Mouse (Mus musculus) frontal cortex, adult 2 months (tissue): ENCODE data around the gene Ccdc171. TPM values are rescaled to one million over a fixed set of nuclear protein-coding genes. Genes with fewer than 3 reads are reported as not detected.
"Not testable (repeated sequence)": the region's sequence is repeated elsewhere in the genome, so short reads cannot be mapped to it uniquely, and the experiment has no call there.

Source experiments
- DNase-seq, 2 experiments: peaks; one replicate each; pipeline ENCODE4 v3.0.0; 2022; ENCODE audit warnings: low spot score in 1 of 2; ENCODE audit errors: extremely low spot score in 1 of 2
- polyA plus RNA-seq: library from polyadenylated mRNA; depleted of rRNA; stranded (reverse); fragments of >200 nt; gene quantifications from 2 replicates; pipeline ENCODE4 v1.2.3, GENCODE M21; 2012; rRNA removed

Gene Ccdc171
- polyA plus RNA-seq = 3.9 and 4.2 TPM in 2 replicates

DNA sequence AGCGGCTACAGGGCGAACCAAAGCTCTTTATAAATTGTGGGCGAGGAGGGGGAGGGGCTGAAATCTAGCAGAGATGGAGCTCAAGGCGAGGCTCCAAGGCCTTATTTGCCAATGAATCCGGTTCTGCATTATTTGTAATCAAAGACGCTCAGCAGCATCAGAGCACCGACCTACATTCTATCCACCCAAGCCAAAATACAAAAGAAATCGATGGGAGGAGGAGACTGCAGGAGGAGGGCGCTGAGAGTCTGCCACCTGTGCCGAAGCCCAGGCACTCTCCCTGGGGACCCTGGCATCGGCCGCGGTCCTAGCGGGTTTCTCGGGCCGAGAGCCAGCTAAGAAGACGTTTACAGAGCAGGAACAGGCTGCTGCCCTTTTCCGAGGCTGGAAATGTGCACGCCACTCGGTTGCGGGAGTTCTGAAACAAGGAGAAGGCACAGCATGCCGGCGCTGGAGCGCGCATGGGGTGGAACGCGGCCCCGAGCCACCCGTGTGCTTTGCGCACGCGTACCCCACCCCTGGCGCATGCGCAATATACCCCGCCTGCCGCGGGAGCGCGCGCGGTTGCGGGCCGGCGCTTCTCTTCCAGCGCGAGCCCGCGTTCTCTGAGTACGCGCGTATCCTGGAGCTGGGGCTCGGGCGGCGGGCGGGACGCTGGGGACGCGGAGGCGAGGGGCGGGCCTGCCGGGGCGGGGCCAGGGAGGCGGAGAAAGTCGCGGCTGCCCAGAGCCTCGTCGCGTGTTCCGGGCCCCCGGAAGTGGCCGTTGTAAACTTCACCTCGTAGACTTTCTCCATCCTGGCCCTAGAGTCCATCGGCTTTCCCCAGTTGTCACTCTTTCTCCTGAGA lies at the start of gene Ccdc171:
Gene Ccdc171 (plus strand): TSS at position 703 of the 847 bp plus-strand sequence.
- DNase-seq = peak; percentile 82 to 93

DNA sequence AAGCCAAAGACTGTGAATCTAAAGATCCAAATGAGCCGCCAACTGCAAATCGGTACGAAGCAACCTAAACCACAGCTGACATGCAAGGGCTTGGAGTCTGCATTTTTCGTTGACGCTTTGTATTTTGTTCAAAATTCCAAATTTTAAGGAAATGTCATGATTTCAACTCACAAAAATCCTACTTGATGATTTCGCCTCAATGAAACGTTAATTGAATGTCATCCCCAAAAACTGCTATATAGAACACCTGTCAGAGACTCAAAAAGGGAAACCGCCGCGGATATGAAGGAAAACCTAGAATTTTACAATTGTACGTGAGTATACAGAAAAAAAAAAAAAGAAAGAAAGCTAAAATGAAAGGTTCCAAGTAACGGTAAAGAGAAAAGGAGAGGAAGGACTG lies 40.1 kb upstream of the Ccdc171 start:
- no peak for DNase-seq

DNA sequence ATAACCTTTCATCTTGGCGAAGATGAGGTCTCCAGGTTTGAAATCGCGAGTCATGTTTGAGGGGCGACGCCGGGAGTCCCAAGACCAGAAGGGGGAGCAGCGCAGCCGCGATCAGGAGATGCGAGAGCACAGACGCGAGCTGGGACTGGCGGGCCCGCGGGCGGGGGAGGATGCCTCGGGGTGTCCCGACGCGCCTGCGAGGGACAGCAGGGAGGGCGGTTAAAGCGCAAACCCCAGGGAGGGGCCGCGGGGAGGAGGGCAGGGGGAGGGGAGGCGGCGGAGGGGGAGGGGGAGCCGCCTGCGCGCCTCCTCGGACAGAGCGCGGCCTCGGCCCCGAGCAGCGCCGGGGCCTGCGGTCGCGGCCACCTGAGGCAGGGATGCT lies 39.6 kb upstream of the Ccdc171 start:
- peak; percentile 69 to 88 for DNase-seq

DNA sequence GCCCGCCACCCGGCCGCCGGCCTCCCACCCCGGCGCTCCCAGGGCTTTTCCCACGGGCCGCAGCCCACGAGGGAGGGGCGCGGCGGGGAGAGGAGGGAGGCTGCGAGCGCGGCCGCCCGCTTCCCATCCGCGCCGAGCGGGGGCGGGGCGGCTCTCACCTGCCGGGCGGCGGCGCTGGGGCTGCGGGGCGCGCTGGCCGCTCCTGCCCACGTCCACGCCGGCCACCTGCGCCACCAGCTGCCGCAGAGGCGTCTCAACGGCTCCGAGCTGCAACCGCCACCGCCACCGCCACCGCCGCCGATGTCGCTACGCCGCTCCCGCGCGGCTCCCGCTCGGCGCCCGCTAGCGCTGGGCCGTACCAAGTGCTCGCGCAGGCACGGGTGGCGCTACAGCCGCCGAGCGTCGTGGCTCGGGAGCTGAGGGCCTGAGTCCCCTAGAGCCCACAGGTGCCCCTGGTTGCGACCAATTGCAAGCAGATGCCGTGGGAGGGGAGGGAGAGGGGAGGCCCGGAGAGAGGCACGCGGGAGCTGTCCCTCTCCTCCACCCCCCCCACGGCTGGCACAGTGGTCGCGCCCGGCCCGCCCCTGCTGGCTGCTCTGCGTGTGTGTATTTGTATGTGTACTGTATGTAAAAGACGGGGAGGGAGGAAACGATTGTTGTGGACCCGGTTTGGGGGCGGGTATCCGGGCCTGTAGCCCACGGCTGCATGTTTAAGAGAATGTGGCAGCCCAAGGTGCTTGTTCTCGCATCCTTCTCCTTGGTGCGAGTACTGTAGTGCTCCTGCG lies 39.0 kb upstream of the Ccdc171 start, which contains the start of gene Psip1:
Gene Psip1 (minus strand): TSS at position 343 of the 785 bp plus-strand sequence.
- DNase-seq = peak; percentile 79 to 91

DNA sequence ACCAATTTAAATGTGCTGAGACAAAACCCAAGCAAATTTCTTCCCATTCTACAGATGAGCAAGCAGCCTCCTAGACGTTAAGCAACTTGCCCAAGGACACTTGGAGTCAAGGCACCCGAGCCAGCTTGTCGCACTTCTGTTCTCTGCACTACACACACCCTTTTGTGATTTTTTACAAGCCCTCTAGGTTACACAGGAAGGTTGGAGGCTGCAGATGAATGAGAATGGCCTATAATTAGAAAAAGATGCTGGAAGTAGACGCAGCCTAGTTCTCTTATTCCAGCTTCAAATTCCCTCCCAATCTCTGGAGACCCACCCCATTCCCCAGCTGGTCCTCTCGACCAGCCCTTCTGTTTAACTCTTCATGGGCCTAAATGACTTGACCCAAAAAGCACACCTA lies 36.2 kb upstream of the Ccdc171 start:
- DNase-seq = no peak

DNA sequence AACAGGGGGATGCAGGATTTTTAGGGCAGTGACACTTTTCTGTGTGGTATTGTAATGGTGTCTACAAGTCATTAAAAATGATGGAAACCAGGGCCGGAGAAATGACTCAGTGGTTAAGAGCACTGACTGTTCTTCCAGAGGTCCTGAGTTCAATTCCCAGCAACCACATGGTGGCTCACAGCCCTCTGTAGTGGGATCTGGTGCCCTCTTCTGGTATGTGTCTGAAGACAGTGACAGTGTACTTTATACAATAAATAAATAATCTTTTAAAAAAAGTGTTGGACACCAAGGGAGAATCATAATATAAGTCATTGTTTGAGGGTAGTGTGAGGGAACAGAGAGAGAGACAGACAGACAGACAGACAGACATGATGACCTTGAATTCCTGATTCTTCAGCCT lies 32.2 kb upstream of the Ccdc171 start:
- DNase-seq = no peak

DNA sequence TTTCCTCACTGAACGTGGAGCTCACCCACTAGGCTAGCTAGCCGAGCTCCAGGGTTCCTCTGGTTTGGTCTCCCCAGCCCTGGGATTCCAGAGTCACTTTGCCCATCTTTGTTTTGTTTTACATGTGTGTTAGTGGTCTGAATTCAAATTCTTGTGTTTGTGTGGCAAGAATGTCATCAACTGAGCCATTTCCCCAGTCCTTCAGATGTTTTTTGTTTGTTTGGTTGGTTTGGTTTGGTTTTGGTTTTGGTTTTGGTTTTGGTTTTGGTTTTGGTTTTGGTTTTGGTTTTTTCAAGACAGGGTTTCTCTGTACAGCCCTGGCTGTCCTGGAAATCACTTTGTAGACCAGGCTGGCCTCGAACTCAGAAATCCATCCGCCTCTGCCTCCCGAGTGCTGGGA lies 28.3 kb upstream of the Ccdc171 start:
- DNase-seq = not testable (repeated sequence)

DNA sequence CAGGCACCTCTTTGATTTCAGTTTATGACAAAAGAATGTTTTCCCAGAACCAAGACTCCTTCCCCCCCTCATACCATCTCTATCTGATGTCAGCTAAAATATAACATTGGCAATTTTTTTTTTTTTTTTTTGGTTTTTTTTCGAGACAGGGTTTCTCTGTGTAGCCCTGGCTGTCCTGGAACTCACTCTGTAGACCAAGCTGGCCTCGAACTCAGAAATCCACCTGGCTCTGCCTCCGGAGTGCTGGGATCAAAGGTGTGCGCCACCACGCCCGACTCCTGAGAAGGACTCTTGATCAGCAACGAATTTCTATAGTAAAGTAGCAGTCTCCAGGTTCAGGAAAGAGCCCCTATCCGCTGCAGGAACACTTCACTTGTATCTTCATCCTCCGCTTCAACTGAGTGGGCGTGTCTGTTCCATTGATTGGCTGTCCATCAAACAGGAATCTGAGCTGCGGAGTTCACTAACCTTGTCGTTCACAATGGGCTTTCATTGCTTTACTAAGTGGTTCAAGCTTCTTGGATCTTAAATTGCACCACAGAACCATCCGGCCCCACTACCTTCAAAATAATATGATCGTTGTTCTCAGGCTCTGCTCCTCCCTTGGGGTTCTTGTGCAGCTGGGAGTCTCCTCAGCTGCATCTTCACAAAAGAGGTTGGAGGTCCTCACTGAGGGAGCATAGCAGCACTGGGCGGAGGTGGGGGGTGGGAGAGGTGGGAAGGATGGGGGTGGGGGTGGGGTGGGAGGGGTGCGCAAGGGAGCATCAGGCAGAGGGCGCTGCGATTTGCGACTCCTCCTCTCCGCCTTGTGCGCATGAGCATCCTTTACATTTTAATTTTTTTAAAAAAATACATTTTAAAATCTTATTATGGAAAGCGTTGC lies 24.9 kb upstream of the Ccdc171 start:
- DNase-seq = peak in 1 of 2 experiments; percentile 48

DNA sequence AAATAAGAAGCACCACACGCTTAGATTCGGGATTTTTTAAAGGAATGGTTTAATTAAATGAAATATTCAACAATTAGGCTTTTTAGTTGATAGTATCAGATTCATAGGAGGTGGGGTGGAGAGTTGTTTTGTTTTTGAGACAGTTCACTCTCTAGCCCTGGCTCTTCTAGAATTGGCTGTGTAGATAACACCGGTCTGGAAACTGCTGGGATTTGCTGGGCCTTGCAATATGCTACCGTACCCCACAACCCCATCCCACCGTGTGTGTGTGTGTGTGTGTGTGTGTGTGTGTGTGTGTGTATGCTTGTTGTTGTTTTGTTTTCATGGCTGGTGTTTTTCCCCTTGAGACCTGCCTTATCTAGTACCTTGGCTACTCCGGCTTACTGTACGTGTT lies 24.3 kb upstream of the Ccdc171 start:
- DNase-seq = no peak

DNA sequence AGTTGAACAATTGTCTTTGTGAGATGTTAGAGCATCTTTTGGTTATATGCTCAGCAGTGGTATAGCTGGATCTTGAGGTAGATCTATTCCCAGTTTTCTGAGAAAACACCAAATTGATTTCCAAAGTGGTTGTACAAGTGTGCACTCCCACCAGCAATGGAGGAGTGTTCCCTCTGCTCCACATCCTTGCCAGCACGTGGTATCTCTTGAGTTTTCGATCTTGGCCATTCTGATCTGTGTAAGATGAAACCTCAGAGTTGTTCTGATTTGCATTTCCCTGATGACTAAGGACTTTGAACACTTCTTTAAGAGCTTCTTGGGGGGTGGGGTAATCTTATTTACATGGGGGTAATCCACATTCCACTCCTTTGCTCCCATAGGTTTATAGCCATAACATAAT lies 15.7 kb upstream of the Ccdc171 start:
- DNase-seq = no peak

DNA sequence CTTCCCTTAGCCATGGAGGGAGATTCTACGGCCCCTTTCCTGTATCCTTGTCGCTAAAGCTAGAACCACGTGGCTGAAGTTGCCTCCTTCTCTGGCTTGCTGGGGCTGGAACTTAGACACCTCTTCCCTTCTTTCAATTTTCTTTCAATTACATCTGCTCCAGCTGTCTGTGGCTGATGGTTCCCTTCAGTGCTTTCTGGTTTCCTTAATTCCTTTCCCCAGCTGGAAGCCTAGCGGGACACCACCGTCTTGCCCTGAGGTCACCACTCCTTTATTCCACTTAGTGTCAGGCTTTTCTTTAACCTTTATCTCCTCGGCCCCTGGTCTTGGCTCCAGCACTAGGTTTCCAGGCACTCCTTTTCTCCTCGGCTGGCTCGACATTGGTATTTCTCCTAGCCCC lies 14.3 kb upstream of the Ccdc171 start:
- no peak for DNase-seq

DNA sequence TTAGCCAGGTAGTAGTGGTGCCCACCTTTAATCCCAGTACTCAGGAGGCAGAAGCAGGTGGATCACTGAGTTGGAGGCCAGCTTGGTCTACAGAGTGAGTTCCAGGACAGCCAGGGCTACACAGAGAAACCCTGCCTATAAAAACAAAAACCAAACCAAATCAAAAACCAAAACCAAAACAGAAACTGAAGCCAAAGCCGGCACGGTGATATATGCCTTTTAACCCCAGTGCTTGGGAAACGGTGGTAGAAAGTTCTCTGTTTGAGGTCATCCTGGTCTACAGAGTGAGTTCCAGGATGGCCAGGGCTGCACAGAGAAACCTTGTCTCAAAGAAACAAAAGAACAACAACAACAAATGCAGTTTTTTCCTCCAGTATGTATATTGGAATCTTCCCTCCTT lies 13.1 kb upstream of the Ccdc171 start:
- no peak for DNase-seq

DNA sequence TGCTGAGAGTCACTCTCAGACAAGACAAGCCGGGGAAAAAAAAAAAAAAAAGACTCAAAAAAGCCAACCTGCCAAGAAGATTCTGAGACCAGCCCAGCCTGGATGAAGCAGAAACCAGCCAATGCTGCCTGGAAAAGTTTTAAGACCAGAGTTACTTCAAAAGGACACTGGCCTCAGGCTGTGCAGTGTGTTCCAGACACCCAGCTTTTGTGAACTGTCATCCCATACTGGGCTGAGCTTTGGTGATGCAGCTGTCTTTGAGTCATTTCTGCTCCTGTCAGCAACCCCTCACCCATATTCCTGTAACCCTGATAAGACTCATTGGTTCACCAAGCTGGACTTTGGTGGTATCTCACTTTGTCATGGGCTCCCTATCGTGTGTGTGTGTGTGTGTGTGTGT lies 12.7 kb upstream of the Ccdc171 start:
- no peak for DNase-seq

DNA sequence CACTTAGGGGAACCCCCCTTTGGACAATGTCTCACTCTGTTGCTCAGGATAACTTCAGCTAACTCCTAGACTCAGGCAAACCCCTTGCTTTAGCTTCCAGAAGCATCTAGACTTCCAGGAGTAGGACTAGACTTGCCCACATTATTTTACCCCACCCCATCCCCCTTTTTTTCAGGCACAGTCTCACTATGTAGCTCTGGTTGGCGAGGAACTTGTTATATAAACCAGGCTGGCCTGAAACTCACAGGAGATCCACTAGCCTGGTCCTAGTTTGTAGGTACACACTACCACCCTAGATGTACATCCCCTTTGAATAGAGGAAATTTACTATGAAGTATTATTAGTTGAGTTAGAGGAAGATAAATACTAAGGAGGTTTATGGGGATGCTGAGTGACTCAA lies 11.2 kb upstream of the Ccdc171 start:
- no peak for DNase-seq

DNA sequence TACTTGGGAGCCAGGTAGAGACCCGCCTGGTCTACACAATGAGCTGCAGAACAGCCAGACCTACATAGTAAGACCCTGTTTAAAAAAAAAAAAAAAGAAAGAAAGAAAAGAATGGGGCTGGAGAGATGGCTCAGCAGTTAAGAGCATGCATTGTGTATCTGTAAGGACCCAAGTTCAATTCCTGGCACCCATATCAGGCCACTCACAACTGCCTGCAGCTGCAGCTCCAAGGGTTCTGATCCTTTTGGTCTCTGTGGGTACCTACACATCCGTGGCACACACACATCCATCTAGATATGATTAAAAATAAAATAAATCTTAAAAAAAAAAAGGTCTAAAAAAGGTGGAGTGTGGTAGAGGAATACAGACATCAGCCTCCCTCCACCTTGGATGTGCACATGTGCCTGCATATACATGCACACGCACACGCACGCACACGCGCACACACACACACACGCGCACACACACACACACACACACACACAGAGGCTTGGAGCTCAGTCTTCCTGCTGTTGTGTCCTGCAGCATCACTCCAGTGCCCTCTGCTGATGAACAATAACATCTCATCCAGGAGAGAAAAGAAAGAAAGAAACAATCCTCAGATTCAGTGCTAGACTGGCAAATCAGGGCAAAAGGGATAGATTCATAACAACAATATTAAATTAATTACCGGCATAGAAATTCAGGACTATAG lies 10.2 kb upstream of the Ccdc171 start:
- peak in 1 of 2 experiments; percentile 36 for DNase-seq

DNA sequence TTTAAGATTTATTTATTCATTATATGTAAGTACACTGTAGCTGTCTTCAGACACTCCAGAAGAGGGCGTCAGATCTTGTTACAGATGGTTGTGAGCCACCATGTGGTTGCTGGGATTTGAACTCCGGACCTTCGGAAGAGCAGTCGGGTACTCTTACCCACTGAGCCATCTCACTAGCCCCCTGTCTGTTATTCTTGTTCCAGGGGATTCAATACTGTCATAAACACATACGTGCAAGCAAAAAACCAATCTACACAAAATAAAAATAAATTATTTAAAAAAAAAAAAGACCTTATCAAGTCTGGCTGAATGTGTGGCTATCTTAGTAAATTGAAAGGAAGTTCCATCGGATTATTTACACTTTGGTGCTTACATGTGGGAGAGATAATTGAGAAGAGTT lies 9.2 kb upstream of the Ccdc171 start:
- not testable (repeated sequence) for DNase-seq

DNA sequence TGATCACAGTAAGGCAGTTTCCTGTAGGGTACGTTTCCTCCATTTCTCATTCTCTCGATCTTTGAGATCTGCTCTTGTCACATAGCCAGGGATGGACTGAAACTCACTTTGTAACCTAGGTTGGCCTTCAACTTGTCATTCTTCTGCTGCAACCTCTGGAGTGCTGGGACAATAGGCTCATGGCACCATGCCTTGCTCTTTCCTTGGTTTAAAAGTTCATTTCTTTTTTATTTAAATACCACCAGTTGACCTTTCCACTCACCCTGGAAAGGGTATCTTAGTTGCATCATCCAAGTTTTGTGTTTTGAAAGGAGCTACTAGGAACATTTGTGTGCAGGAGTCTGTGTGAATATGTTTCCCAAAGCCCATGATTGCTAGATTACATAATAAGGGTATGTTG lies 6.2 kb upstream of the Ccdc171 start:
- no peak for DNase-seq

DNA sequence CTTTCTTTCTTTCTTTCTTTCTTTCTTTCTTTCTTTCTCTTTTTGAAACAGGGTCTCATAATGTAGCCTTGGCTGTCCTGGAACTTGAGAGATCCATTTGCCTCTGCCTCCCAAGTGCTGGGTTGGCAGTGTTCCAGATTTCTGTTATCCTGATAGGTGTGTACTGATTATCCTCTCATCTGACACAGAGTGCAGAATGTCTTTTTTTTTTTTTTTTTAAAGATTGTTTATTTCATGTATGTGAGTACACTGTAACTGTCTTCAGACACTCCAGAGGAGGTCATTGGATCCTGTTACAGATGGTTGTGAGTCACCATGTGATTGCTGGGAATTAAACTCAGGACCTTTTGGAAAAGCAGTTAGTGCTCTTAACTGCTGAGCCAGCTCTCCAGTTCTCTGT lies 5.5 kb upstream of the Ccdc171 start:
- no peak for DNase-seq

DNA sequence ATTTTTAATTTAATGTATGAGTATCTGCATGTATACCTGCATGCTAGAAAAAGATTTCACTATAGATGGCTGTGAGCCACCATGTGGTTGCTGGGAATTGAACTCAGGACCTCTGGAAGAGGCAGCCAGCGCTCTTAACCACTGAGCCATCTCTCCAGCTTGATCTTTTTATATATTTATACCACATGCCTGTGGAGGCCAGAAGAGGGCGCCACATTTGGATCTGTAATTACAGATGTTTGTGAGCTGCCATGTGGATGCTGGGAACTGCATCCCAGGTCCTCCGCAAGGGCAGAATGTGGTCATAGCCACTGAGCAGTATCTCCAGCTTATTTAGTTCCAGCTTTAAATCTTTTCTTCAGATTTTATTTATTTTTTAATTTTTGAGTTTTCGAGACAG lies 5.0 kb upstream of the Ccdc171 start:
- DNase-seq = no peak

DNA sequence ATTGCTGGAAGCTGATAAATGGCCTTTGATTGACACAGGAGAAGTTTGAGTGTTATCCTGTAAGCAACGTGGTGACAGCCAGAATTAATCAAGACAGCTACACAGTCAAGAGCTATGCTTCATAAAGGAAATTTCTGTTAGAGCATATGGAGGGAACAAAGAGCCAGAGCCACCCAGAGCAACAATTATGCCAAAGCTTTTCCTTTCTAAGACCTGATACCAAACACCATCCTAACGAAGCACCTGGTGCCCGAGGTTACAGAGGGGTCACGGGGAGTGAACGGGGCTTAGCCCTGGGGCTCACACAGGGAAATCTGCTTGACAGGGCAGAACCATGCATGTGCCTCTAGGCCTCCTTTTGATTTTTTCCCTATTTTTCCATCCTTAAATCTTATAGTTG lies 3.3 kb upstream of the Ccdc171 start:
- no peak for DNase-seq
